Mouse (Mus musculus) liver, adult 2 months (tissue): ENCODE measurements around the gene Fnip2. TPM values are rescaled to one million over a fixed set of nuclear protein-coding genes. Genes with fewer than 3 reads are reported as not detected.

ENCODE experiments used
- DNase-seq: peaks from one replicate; pipeline ENCODE4 v3.0.0-alpha.2; 2011; ENCODE audit warnings: low read depth, low spot score; ENCODE audit errors: extremely low read depth
- H3K27ac ChIP-seq: fragments of 200-500 bp; replicated peaks from 2 replicates; pipeline ENCODE4 v1.5.1; 2012; ENCODE audit warnings: low read depth, mild to moderate bottlenecking, control low read depth, inconsistent platforms, low read length; ENCODE audit not compliant: insufficient read depth
- H3K27me3 ChIP-seq: fragments of 200-500 bp; 2 replicates; pipeline ENCODE4 v1.6.1; 2012; ENCODE audit warnings: mild to moderate bottlenecking, moderate library complexity, low read length, inconsistent platforms; ENCODE audit not compliant: control insufficient read depth, insufficient read depth
- H3K36me3 ChIP-seq: fragments of 200-500 bp; 2 replicates; pipeline ENCODE4 v1.6.1; 2012; ENCODE audit warnings: low read length, inconsistent platforms; ENCODE audit not compliant: control insufficient read depth, insufficient read depth
- H3K4me1 ChIP-seq: fragments of 200-500 bp; 2 replicates; pipeline ENCODE4 v1.6.1; 2011; ENCODE audit warnings: low read length; ENCODE audit not compliant: control insufficient read depth, insufficient read depth
- H3K4me3 ChIP-seq: fragments of 200-500 bp; 2 replicates; pipeline ENCODE4 v1.5.1; 2011; ENCODE audit warnings: low read depth, mild to moderate bottlenecking, control low read depth, low read length, moderate library complexity; ENCODE audit not compliant: insufficient read depth
- H3K79me2 ChIP-seq: fragments of 200-500 bp; 2 replicates; pipeline ENCODE4 v1.6.1; 2012; ENCODE audit warnings: inconsistent platforms, mild to moderate bottlenecking, low read length, moderate library complexity; ENCODE audit not compliant: control insufficient read depth, insufficient read depth
- H3K9ac ChIP-seq: fragments of 200-500 bp; 2 replicates; pipeline ENCODE4 v1.6.1; 2012; ENCODE audit warnings: low read depth, mild to moderate bottlenecking, control low read depth, inconsistent platforms, low read length
- CTCF ChIP-seq: fragments of 200-500 bp; IDR thresholded peaks from 2 replicates; pipeline ENCODE4 v1.5.1; 2011; ENCODE audit warnings: low read depth, low read length, control low read depth
- POLR2A ChIP-seq: fragments of 200-500 bp; IDR thresholded peaks from 2 replicates; pipeline ENCODE4 v1.6.1; 2011; ENCODE audit warnings: low read length, control low read depth; ENCODE audit not compliant: insufficient read depth; ENCODE audit errors: extremely low read depth
- WGBS: fragments of 180-500 bp; shearing (Covaris S2); methylation state at CpG from one replicate; pipeline ENCODE4 v1.1.7; 2018; 5-methylcytosine and 5-hydroxymethylcytosine counted together
- polyA plus RNA-seq: library from polyadenylated mRNA; depleted of rRNA; stranded (reverse); fragments of >200 nt; gene quantifications from 2 replicates; pipeline ENCODE4 v1.2.3, GENCODE M21; 2012
- total RNA-seq: library from RNA; depleted of rRNA; stranded (reverse); fragments of >200 nt; gene quantifications from 2 replicates; pipeline ENCODE4 v1.2.3, GENCODE M21; 2014

Fnip2 gene
- total and polyA plus RNA-seq, 2 experiments = 6.3 to 46.7 TPM

GRCm38 (mm10) chr3:79549751-79550393 is 17.7 kb downstream of the Fnip2 start:
- H3K36me3 ChIP-seq = no peaks in the 10 kb centered on the region
- H3K4me1 ChIP-seq = peaks cover 1% of the 10 kb centered on the region; the same call in 1 of the 2 replicates
- no peak for TF ChIP-seq CTCF
- no peak for TF ChIP-seq POLR2A
- peak; percentile 53 for DNase-seq
- peaks cover 49% of the 10 kb centered on the region for H3K79me2 ChIP-seq
- no peaks in the 10 kb centered on the region for H3K27me3 ChIP-seq
- H3K27ac ChIP-seq = no peak overlapping the region
- H3K9ac ChIP-seq = no peak overlapping the region
- H3K4me3 ChIP-seq = no peak overlapping the region
- WGBS = 70% methylated on average over 8 of the region's 8 CpGs

DNA sequence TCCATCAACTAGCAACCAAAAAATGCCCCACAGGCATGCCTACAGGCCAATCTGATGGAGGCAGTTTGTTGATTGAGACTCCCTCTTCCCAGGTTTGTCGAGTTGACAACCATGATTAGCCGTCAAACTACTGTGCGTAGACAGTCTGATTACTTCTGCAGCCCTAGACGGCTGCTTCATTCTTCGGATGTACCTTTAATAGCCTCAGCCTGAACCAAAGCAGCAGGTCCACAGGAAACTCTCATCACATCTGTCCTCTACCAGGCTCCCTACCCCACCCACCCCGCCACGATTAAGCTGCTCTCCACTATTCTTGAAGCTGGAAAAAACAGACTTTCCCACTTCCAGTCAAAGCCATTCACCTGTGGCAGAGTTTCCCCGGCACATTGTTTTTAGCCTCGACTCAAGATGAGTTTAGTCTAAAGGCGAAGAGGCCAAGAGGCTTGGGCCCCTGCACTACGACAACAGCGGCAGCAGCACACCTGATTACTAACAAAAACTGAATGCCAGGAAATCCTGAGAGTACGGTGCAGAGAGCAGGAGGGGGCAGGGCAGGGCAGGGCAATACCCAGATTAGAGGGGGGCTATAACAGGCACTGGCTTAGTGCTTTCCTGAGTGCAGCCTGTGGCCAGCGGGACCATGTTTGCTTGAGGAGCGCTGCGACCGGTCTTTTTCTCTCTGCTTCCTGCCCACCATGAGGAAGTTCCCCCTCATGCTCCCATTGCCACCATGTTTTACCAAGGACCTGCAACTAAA is 18.7 kb downstream of the Fnip2 start:
- 83% methylated on average over 17 of the region's 17 CpGs for WGBS

DNA sequence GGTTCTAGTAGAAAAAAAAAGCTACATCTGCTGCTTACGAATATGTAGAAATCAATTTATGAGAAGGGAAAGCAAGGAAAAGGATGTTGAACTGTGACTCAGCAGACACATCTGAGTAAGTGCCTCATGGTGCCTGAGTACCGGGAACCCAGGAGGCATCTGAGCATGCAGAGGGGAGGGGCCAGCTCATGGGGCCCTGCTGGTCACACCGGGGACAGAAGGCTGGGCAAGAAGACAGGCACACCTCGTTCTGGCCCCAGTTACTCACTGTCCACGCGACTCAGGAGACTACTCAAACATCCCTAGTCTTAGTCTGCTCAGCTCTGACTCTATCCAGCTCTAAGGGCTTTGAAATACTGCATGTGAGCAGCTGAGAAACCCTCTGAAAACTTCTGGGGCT is 25.0 kb downstream of the Fnip2 start:
- Histone ChIP-seq H3K27me3 (no peaks in the 10 kb centered on the region), H3K27ac (peak overlapping the region; percentile 92), H3K79me2 (peaks cover 13% of the 10 kb centered on the region), H3K9ac (peak overlapping the region; percentile 66), H3K36me3 (no peaks in the 10 kb centered on the region), H3K4me3 (no peak overlapping the region), H3K4me1 (peaks cover 33% of the 10 kb centered on the region)
- WGBS = 15% methylated on average over 6 of the region's 6 CpGs
- DNase-seq = peak; percentile 71
- TF ChIP-seq POLR2A = no peak
- TF ChIP-seq CTCF = peak; percentile 15; the same call in 1 of the 2 replicates

More for the DNA sequence above, 18.7 kb downstream of the Fnip2 start:
- H3K4me3 ChIP-seq = no peak overlapping the region
- DNase-seq = no peak
- TF ChIP-seq CTCF (no peak), POLR2A (no peak)
- no peaks in the 10 kb centered on the region for H3K36me3 ChIP-seq
- H3K4me1 ChIP-seq = peaks cover 4% of the 10 kb centered on the region
- no peak overlapping the region for H3K27ac ChIP-seq
- no peaks in the 10 kb centered on the region for H3K27me3 ChIP-seq
- no peak overlapping the region for H3K9ac ChIP-seq
- peaks cover 44% of the 10 kb centered on the region for H3K79me2 ChIP-seq

- DNase-seq = no peak
- Histone ChIP-seq H3K4me3 (no peak overlapping the region), H3K4me1 (peaks cover 45% of the 10 kb centered on the region), H3K27ac (peak overlapping the region; percentile 97), H3K79me2 (peaks cover 26% of the 10 kb centered on the region), H3K9ac (peak overlapping the region; percentile 53; the same call in 1 of the 2 replicates), H3K36me3 (no peaks in the 10 kb centered on the region), H3K27me3 (no peaks in the 10 kb centered on the region)
- TF ChIP-seq POLR2A = no peak
- TF ChIP-seq CTCF = no peak
These were observed 27.9 kb downstream of the Fnip2 start for GRCm38 (mm10) chr3:79539656-79540055.

DNA sequence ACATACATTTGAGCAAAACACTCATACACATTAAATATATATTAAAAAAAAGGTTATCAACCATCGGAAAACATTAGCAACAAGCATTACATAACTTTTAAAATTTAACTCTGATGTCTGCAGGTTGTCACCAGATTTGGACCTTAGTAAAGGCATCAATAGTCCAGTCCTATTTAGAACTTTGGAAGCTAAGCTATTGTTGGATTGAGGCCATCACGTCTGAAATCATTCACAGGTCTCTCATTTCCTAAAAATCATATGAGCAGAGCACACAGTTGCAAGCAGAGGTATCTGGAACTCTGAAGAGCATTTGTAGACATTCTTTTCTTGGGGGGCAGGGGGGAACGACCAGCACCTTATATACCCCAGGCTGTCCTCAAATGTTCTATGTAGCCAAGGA is 28.5 kb downstream of the Fnip2 start:
- WGBS = 24% methylated on average over 3 of the region's 3 CpGs
- peak; percentile 99 for DNase-seq
- H3K79me2 ChIP-seq = peaks cover 27% of the 10 kb centered on the region
- H3K27ac ChIP-seq = peak overlapping the region; percentile 97
- peaks cover 45% of the 10 kb centered on the region for H3K4me1 ChIP-seq
- peak overlapping the region; percentile 67; the same call in 1 of the 2 replicates for H3K9ac ChIP-seq
- H3K4me3 ChIP-seq = no peak overlapping the region
- TF ChIP-seq CTCF (no peak), POLR2A (no peak)
- no peaks in the 10 kb centered on the region for H3K36me3 ChIP-seq
- no peaks in the 10 kb centered on the region for H3K27me3 ChIP-seq
